Mouse (Mus musculus): ENCODE results near the gene Btrc.
A peak's percentile ranks its signal among the peaks of the same experiment; 100 is the strongest.
"Not testable (repeated sequence)": the region's sequence is repeated elsewhere in the genome, so short reads cannot be mapped to it uniquely, and the experiment has no call there.

The Btrc gene

DNA sequence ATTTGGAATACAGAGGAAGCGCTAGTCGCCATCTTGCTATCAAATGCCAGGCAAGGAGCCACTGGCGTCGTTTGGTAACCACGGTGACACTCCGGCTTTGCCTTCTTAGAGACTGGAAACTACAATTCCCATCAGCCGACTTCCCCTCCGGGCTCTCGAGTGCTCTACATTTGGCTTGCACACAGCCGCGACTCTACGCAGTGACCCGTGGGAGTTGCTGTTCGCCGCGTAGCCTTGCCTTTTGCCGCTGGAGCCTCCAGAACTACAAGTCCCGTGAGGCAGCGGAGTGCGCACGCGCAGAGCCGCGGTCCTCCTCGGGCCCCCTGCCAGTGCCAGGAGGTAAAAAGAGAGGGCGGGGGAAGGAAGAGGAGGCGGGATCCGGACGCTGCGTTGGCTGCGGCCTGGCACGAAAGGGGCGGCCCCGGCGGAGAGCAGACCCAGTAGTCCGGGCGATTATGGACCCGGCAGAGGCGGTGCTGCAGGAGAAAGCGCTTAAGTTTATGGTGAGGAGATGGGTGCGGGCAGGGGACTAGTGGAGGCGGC lies at the start of gene Btrc:
Gene Btrc, plus strand, starts transcription at position 351 of the 543 bp plus-strand sequence.
- peak; percentile 100 for DNase-seq (ENCODE audit: low read depth, low spot score)

DNA sequence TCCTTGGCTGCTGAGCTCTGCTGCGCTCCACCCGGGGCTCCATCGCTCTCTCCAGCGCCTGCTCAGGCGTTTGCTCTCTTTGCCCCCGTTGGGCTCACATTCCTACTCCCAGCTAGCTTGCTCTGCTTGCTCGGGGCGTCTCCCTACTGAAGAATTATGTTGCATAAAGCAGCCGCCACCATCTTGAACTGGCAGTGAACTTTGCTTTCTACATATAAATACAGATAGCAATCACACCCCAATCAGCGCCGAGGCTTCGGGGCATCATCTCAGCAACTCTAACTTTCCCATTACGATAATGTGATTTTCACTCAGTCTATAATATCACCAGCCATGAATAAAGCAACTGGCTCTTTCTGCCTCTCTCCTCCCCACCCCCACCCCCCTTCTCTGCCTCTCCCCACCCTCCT lies 46.1 kb upstream of the Btrc start:
- DNase-seq (ENCODE audit: low read depth, low spot score), result no peak

DNA sequence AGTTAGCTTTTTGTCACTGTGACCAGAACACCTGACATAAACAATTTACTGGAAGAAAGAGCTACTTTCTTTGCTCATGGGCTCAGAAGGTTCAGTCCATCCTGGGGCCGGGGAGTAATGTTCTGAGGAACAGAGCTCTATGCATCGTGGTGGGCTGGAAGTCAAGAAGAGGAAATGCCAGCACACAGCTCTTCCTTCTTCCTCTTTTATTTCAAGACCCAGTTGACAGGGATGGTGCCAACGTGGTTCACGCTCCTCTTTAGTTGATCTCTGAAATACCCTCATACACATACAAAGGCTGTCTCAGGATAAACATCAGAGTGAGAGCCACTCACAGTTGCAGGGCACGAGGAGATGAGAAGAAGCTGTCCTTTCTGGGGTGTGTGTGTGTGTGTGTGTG lies 42.5 kb upstream of the Btrc start:
- DNase-seq (ENCODE audit: low read depth, low spot score), result no peak

DNA sequence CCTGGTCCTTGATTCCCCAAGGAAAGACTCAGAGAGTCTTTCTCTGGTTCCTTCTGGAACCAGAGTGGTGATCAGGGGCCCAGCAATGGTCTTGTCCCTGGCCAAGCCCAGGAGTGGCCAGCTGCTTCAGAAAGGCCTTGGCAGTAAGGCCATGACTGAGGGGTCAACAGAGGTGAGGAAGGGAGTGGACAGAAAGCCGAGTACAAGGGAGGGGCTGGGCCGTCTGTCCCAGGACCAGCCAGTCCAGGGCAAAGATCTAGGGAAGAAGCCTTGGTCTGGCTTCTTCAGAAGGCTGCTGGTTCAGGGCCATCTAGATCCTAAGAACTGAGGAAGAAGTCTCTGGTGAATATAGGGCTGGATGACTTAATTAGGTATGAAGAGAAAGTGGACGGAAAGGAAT lies 34.5 kb upstream of the Btrc start:
- DNase-seq (ENCODE audit: low read depth, low spot score), result no peak

DNA sequence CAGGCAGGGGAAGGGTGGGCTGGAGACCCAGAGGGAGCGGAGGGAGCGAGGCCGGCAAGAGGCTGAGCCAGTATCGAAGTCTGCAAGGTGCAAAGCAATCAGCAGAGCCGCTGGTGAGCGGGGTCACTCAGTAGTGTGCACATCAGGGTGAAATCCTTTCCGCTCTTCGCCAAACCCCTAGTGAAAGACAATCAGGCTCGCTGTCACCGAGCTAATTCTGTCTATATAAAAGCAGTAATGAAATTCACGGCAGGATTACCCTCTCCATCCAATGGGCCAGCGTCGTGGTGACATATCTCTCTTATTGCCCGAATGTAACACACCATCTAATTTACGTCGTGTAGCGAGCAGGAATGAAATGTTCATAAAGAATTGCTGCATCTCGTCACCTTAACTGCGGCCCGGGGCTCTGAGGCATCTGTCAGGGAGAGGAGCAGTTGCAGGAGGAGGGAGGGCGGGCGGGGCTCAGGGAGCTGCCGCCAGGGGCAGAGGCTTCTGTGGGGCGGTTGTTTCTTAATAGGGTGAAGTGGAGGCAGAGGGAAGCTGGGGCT lies 33.7 kb upstream of the Btrc start:
- DNase-seq (ENCODE audit: low read depth, low spot score), result no peak

DNA sequence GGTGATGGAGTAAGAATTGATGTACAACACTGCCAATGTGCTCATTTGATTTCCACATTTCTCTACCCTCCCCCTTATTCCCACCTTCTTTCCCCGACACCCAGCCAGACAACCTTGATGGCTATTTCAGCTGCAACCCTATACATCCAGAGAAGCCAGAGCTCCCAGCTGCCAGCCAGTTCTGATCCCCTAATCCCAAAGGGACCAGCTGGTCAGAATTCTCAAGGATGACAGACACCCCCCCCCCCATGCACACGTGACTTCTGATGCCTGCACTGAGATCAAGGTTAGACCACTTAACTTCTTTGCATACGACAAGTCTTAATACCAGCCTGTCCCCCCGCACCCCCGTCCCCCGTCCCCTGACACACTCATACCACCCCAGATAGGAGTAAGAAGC lies 26.8 kb upstream of the Btrc start:
- no peak for DNase-seq (ENCODE audit: low read depth, low spot score)

DNA sequence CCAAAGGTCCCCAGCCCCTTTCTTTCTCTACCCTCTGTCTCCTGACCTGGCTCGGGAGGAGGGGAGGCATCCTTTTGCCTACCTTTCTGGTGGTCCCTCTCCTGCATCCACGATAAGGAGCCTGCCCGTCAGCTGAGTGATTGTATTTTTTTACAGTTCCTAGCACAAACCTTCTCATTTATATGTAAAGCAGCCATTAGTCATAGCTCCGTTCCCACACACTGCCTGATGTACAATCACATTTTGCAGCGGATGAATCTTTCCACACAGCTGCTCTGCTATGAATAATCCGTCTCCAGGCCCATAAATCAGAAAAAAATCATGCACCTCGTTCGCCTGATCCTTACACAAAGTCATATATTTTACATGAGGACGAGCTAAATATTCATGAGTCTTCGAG lies 25.4 kb upstream of the Btrc start:
- DNase-seq (ENCODE audit: low read depth, low spot score), result no peak

DNA sequence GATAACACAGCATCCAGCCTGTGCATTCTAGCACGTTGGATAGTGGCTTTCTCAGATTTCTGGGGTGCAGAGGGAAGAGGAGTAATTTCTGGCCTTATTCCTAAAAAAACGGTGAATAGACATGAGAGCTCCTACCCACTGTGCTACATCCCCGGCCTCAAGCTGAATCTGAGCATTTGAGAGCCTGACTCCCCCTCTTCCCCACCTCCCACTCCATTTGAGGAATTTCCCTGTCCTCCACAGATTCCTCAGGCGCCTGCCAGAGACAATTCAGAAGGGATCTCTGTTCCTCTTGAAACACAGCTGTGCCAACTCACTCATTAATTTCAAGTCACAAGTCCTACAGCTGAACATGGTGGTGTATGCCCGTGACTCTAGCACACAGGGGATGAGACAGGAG lies 19.6 kb upstream of the Btrc start:
- no peak for DNase-seq (ENCODE audit: low read depth, low spot score)

DNA sequence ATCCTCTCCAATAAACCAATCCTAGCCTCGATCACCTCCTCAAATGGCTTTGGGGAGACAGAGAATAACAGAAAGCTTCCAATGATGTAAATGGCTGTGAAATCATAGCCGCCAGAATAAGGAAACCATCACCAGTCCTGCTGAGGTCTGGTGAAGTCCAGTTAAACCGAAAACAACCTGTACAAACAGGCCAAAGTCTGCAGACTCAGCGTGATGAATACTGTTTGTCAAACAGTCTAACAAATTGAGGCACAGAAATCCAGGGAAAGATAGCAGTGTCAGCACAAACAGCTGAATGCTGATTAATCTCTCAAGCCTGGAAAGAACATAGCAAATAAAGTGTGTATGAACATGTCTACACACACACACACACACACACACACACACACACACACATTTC lies 15.3 kb upstream of the Btrc start:
- DNase-seq (ENCODE audit: low read depth, low spot score), result no peak

DNA sequence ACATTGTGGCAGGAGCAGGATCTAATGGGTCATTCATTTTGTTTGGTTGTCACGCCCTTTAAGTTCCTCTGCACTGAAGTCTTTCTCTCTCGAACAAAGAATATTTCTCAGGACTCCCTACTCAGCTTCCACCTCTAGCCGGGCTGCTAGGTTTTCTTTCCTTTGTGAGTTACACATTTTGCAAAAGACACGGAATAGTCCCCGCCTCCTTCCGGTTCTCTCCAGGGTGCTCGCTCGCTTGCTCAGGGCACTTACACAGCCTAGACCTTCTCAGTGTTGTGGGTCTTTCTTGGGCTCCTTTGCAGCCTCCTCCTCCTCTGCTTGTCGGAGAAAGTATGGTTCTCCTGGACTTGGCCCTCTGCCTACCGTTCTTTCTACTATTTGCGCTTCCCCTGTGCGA lies 13.1 kb upstream of the Btrc start:
- DNase-seq (ENCODE audit: low read depth, low spot score), result no peak

DNA sequence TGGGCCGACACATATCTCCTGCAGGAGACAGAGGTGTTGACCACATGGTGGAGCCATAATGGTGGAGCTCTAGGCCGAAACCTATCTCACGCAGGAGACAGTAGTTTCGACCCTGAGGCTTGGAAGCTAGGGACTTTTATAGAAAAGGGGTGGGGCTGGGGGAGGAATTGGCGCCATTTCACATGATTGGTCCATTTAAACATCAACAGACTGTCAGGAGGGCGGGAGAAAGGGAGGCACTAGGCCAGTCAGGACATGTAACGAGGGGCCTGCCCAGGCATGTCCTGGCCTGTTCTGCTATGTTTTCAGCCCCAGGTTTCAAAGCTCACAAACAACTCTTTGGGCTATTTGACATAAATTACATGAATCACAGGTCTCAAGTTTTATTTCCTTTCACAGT lies 10.8 kb upstream of the Btrc start:
- not testable (repeated sequence) for DNase-seq (ENCODE audit: low read depth, low spot score)

DNA sequence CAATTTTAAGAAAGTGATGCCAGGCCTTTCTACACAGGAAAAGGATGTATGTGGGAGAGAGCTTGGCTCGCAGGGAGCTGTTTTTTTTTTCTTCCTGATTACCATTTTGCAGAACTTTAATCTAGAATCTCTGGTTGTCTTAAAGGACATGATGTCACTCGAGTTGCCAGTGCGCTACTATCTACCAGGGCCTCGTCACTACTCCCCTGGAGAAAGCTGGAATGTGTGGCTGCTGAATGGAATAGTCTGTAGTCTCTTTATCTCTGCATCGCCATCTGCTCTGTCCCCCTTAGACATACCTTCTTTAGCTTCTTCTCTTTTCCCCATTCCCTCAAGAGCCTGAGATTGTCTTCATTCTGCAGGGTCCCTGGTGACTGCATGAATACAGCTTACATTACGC lies 7.9 kb upstream of the Btrc start:
- no peak for DNase-seq (ENCODE audit: low read depth, low spot score)

DNA sequence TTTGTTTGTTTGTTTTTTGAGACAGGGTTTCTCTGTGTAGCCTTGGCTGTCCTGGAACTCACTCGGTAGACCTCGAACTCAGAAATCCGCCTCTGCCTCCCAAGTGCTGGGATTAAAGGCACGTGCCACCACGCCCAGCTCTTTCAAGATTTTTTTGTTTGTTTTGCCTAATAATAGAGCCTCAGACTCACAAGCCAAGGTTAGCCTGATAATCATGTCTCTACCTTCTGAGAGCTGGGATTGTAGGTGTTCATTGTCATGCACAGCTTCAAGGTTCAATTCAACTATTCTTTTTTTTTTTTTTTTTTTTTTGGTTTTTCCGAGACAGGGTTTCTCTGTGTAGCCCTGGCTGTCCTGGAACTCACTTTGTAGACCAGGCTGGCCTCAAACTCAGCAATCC lies 6.7 kb upstream of the Btrc start:
- DNase-seq (ENCODE audit: low read depth, low spot score), result not testable (repeated sequence)

DNA sequence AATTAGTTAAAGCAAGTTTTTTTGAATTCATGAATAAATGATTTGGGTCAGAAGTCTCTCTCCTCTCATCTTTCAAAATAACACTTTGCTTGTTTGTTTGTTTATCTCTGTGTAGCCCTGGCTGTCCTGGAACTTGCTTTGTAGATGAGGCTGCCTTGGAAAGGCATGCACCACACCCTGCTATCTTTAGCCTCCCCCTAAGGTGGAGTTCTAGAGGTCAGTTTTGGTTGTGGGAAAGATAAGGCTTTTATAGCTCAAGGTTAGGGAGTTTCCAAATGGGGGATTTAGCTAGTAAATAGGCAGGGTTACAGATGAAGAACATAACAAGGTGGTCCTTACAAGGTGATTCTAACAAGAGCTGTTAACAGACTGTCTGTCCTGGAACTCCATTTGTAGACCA lies 3.0 kb upstream of the Btrc start:
- DNase-seq (ENCODE audit: low read depth, low spot score), result no peak

DNA sequence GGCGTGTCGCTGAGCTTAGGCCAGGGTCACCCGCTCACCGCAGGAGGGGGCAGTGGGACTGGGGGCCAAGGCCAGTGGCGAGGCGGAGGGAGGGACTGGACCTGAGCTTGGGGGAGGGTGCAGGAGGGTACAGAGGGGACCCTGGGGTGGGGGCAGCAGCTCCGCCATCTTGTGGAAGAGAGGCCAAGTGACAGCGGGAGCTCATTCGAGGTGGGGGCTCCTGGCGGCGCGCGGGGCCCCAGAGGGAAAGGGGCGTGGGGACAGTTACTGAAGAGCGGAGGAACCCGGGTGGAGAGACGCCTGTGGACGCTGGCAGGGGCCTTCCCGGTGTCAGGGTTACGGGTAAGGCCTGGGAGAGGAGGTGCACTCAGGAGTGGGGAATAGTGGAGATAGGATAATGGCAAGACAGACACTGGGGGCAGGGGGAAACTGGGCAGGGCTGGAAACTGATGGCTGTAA lies 428 bp downstream of the Btrc start:
- peak; percentile 69 for DNase-seq (ENCODE audit: low read depth, low spot score)

DNA sequence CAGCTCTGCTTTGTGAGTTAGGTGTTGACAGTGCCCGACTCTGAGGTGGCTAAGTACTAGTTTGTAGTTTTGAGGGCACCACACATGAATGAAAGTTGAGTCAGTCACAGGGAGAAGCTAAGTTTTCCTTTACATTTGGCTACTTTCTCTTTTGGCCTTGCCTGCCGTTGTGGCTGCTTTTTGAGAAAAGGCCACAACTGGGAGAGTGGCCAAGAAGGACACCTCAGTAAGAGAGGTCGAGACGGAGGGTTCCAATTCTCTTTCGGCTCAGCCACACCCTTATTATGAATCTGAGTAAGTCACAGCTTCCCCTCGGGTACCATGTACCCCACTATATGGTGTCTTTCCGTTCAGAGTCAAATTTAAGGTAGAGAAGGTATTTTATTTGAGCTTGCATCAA lies 3.1 kb downstream of the Btrc start:
- no peak for DNase-seq (ENCODE audit: low read depth, low spot score)

DNA sequence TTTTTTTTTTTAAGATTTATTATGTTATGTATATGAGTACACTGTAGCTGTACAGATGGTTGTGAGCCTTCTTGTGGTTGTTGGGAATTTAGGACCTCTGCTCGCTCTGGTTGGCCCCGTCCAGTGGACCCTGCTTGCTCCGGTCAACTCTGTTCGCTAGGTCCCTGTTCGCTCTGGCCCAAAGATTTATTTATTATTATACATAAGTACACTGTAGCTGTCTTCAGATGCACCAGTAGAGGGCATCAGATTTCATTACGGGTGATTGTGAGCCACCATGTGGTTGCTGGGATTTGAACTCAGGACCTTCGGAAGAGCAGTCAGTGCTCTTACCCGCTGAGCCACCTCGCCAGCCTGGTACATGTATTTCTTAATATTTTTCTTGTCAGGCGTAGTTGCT lies 21.3 kb downstream of the Btrc start:
- DNase-seq (ENCODE audit: low read depth, low spot score), result not testable (repeated sequence)

DNA sequence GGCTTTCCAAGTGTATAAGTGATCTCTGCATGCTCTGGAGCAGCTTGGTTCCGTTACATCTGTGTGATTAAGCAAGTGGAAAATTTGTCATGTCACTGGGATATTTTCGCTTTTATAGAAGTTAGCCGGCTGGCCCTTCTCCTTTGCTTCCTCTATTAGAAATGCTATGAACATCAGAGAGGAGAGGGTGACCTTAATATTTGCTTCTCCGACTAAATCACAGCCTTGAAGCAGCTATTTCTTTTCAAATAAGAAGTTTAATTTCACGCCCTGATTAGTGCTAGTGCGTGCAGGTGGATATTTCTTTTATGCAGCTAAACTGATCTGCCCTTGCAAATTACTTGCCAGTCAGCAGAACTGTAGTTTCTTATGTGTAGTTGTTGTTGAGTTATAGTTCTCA lies 25.0 kb downstream of the Btrc start:
- no peak for DNase-seq (ENCODE audit: low read depth, low spot score)

DNA sequence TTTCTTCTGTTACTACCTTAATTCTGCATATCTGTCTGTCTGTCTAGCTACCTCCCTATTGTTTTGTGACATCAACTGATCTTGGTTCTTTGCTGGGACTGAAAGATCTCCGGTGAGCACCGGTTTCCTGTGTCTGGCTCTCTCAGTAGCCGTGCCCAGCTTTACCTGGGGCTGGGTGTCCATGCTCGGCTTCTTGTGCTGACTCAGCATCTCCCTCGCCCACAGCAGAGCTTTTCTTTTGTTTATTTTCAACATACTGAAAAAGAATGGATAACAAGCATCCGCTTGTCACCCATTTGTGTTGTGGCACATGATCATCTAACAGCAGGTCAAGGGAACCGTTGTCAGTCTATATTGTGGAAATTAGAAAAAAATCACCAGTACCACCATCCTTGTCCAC lies 30.5 kb downstream of the Btrc start:
- no peak for DNase-seq (ENCODE audit: low read depth, low spot score)

DNA sequence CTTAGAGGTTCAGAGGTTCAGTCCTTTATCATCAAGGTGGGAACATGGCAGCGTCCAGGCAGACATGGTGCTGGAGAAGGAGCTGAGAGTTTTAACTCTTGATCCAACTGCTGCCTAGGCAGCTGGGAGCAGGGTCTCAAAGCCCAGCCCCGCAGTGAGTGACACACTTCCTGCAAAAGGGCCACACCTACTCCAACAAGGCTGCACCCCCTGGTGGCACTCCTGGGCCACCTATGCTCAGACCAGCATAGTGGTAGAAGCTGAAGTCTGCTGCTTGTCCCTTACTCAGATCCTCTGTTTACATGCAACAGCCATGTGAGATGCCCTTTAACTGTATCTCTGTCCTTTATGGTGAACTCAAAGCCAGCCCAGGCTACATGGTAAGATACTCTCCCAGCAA lies 47.5 kb downstream of the Btrc start:
- DNase-seq (ENCODE audit: low read depth, low spot score), result peak; percentile 34

DNA sequence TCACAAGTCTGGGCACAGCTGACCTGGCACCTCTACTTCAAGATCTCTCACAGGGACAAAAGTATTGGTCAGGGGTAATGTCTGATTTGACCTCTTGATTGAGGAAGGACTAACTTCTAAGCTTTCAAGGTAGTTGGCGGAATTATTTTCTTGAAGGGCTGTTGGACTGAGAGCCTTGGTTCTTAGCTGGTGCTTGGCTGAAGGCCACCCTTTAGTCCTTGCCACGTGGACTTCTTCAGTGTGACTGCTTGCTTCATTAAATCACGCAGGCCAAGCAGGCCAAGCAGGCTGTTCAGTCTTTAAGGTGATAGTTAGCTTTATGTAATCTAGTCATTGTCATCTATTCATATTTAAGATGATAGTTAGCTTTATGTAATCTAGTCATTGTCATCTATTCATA lies 49.2 kb downstream of the Btrc start:
- DNase-seq (ENCODE audit: low read depth, low spot score), result no peak

DNA sequence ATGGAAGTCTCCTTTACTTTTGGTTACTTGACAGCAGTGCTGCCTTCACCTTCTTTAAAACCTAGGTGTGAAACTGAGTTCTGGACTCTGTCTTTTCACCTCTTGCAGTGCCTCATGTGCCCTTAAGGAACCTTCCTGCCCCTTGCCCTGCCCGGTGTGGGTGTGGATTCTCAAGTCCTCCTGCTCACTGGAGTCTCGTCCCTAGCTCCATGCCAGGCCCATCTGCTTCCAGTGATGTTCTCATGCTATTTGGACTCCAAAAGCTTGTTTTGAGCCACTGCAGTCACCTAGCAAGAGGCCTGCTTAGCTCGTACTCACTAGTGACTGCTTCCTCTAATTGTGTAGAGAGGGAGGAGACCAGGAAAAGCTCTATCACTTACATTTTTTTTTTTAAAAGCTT lies 50.4 kb downstream of the Btrc start:
- DNase-seq (ENCODE audit: low read depth, low spot score), result no peak

DNA sequence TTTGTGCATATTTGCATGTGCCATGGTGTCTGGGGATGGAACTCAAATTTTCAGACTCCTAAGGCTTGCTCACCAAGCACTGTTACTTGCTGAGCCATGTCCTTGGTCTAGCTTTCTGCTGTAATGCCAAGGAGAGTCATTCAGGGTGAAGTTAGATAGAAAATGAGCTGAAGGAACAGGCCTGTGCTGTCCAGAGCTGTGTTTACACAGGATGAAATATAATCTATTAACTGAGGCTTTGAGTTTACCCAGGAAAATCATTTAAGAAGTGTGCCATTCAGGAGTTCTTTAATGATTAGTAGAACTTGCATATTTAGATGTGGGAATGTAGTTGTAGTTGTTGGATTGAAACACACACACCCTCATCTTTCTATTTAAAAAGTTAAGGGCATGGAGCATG lies 54.1 kb downstream of the Btrc start:
- DNase-seq (ENCODE audit: low read depth, low spot score), result no peak

DNA sequence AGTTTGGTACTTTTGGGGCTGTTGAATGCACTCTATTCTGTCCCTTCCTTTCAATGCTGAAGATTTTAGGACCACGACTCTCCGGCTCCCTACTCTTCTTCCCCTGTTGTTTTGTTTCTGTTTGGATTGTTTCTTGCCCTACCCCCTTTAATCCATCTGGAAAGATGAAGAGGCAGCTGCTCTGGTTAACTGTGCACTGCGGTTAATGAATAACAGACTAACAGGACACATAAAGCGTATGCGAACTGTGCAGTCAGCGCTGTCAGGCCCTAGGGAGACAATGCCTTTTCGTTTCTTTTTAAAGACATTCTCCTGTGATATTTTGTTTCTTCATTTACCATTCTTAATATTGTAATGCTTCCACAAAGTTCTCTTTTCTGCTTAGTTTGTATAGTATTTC lies 58.7 kb downstream of the Btrc start:
- no peak for DNase-seq (ENCODE audit: low read depth, low spot score)
